Mouse (Mus musculus): ENCODE measurements around the gene Rack1.

- TF ChIP-seq CTCF (IDR thresholded peaks at IDR 0.05; ENCODE audit: low read depth, low read length) (peak; percentile 39; the same call in 1 of the 2 replicates), GATA1 (IDR thresholded peaks at IDR 0.05; ENCODE audit: borderline replicate concordance, low read length) (no peak), GATA2 (IDR thresholded peaks at IDR 0.05; ENCODE audit: borderline replicate concordance, low read depth, low read length) (no peak), TAL1 (conservative IDR thresholded peaks at IDR 0.05; ENCODE audit: low read depth, low read length) (no peak), POLR2AphosphoS5 (IDR thresholded peaks at IDR 0.05; ENCODE audit: insufficient replicate concordance, low read depth, low read length) (no peak)
Measured at GRCm38 (mm10) chr11:48771691-48772090, 28.4 kb upstream of the Rack1 start.

Data from G1E (cell line).